Mouse (Mus musculus): ENCODE results near the gene Gm572.

- TF ChIP-seq EP300 (IDR thresholded peaks at IDR 0.05; ENCODE audit: low read depth) (no peak), CTCF (IDR thresholded peaks at IDR 0.05; ENCODE audit: low read depth) (no peak)
Measured at GRCm38 (mm10) chr4:148625756-148626622, 17.1 kb upstream of the Gm572 start.

Data from heart, postnatal 0 days (tissue).